Mouse (Mus musculus): ENCODE measurements around the gene Fer1l5.

DNA sequence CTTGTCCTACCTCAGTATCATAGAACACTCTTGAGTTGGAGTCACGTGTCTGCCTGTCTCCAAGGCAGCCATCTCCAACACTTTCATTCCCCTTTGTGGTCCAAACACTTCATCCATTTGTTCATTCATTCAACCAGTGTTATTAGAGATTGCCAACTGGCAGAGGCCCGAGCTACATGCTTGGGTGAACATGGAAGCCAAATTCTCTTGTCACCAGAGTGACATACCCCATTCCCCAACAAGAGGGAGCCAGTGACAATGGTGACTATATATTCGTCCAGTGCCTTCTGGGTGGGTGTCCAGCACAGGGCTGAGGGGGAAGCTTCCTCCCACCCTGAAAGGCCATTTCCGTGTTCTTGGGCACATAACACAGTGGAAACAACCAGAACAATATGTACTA lies 7.5 kb downstream of the Fer1l5 start:
- TF ChIP-seq POLR2A (IDR thresholded peaks at IDR 0.05; ENCODE audit: low read depth, low read length), result no peak
- TF ChIP-seq CTCF (IDR thresholded peaks at IDR 0.05; ENCODE audit: extremely low read depth, insufficient read depth, insufficient read length, insufficient replicate concordance), result no peak
